Comparison of ENCODE assay signal across 8 mouse cellular contexts in the genomic region with DNA sequence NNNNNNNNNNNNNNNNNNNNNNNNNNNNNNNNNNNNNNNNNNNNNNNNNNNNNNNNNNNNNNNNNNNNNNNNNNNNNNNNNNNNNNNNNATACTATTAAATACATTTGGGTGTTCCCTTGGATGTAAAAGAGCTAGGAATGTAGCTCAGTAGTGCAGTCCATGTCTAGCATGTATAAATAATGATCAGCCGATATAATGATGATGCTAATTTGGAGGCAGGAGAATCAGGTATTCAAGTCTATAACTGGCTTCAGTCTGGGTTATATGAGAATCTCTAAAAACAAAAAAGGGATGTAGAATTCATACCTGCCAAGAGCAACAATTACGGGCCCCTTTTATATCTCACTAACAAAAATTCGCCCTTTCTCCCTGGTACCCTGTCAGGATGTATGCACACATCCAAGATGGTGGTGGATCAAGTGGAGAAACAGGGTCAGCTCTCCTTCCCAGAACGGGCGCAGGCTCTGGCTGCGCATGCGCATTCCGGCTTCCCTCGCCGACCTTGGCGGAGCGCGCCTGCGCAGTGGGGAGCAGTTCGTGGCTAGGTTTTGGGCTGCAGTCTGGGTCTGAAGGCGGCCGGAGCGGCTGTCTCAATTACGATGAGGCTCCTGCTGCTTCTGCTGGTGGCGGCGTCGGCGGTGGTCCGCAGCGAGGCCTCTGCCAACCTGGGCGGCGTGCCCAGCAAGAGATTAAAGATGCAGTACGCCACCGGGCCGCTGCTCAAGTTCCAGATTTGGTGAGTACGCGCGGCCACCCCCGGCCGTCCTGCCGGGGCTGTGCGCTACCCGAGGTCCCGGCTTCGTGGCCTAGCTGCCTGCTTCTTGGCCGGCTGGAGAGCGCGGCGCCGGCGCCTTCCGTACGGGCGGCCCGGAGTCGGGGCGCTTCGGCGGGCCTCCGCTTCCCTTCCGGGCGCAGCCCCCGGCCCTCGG. TPM values are rescaled to one million over a fixed set of nuclear protein-coding genes. Genes with fewer than 3 reads are reported as not detected.
DNase-seq lines count a peak whose midpoint lies in the region; ATAC-seq lines count a peak whose summit lies in the region.

A gene (plus strand): TSS at position 500 of the 930 bp plus-strand sequence.

- ATAC-seq in hindbrain, embryonic 12.5 days (ENCODE audit: low FRiP score), result peak; percentile 95

- WGBS in hindbrain, embryonic 12.5 days, result 1% methylated on average over 52 of the region's 59 CpGs

- H3K9ac ChIP-seq in hindbrain, embryonic 12.5 days, result peak within 1 kb of the TSS; percentile 99

- H3K27ac ChIP-seq in hindbrain, embryonic 12.5 days, result peak within 1 kb of the TSS; percentile 100

- H3K4me2 ChIP-seq in hindbrain, embryonic 12.5 days (replicated peaks), result peak within 1 kb of the TSS; percentile 57

- H3K4me1 ChIP-seq in hindbrain, embryonic 12.5 days, result peaks cover 7% of the 10 kb centered on the region

- DNase-seq in Muller cell, postnatal 12 days (ENCODE audit: inconsistent ontology term), result peak; percentile 96
- DNase-seq in cerebellum, adult 9-11 months, result peak; percentile 98
- DNase-seq in frontal cortex, postnatal 10 days (ENCODE audit: low spot score in 2 of 2), result peak; percentile 92 to 98
- DNase-seq in layer of hippocampus, postnatal 14 days (ENCODE audit: low spot score in 2 of 2), result peak; percentile 98 to 99
- DNase-seq in lung, postnatal 14 days, result peak; percentile 96
- peak; percentile 95 for DNase-seq in retina, adult 2 months (ENCODE audit: low read depth, low spot score)
- peak; percentile 95 to 96 for DNase-seq in thymus, postnatal 36 days

- H3K9me3 ChIP-seq in hindbrain, embryonic 12.5 days (replicated peaks), result no peaks in the 10 kb centered on the region

- peaks cover 7% of the 10 kb centered on the region for H3K36me3 ChIP-seq in hindbrain, embryonic 12.5 days

- peak within 1 kb of the TSS; percentile 99 for H3K4me3 ChIP-seq in hindbrain, embryonic 12.5 days

- no peaks in the 10 kb centered on the region for H3K27me3 ChIP-seq in hindbrain, embryonic 12.5 days

RNA-seq across cellular contexts. Expression of the gene that starts here (rescaled TPM):
- 21.3 and 21.8 TPM in 2 replicates for polyA plus RNA-seq in hindbrain, embryonic 12.5 days (2016; fragmentation: Nextera tagmentation; extraction: Ambion mirVana)
- 100 to 1,000 TPM; 164 to 166 TPM for total RNA-seq in layer of hippocampus, postnatal 14 days (2021)

Comparison
In these comparisons a context has a peak if more than half of its experiments do, and no peak if none do; other contexts are left out.
1. Peak in every context shown above with its lines: DNase-seq, ATAC-seq, H3K4me3 ChIP-seq and H3K27ac ChIP-seq.